Mouse (Mus musculus) olfactory bulb, adult 2 months (tissue): ENCODE measurements around the gene Rnf183. TPM values are rescaled to one million over a fixed set of nuclear protein-coding genes. Genes with fewer than 3 reads are reported as not detected.

Source experiments
- H3K27ac ChIP-seq: fragments of 200-500 bp; 2 replicates; pipeline ENCODE4 v1.5.1; 2012; ENCODE audit warnings: low read depth, low read length; ENCODE audit not compliant: insufficient read depth
- H3K4me1 ChIP-seq: fragments of 200-500 bp; 2 replicates; pipeline ENCODE4 v1.6.1; 2012; ENCODE audit warnings: low read length; ENCODE audit not compliant: control insufficient read depth, insufficient read depth
- H3K4me3 ChIP-seq: fragments of 200-500 bp; 2 replicates; pipeline ENCODE4 v1.5.1; 2012; ENCODE audit warnings: mild to moderate bottlenecking, low read depth, low read length, moderate library complexity; ENCODE audit not compliant: insufficient read depth
- CTCF ChIP-seq: fragments of 200-500 bp; IDR thresholded peaks from 2 replicates; pipeline ENCODE4 v1.5.1; 2012; ENCODE audit warnings: low read depth, mild to moderate bottlenecking, low read length, moderate library complexity; ENCODE audit not compliant: insufficient read depth
- POLR2A ChIP-seq: fragments of 200-500 bp; IDR thresholded peaks from 2 replicates; pipeline ENCODE4 v1.6.1; 2012; ENCODE audit warnings: mild to moderate bottlenecking, low read depth, low read length, moderate library complexity; ENCODE audit not compliant: insufficient read depth
- whole genome bisulfite sequencing: fragments of 180-500 bp; shearing (Covaris S2); methylation state at CpG from one replicate; pipeline ENCODE4 v1.1.7; 2018; 5-methylcytosine and 5-hydroxymethylcytosine counted together
- polyA plus RNA-seq: library from polyadenylated mRNA; stranded (reverse); fragments of >200 nt; gene quantifications from 2 replicates; pipeline ENCODE4 v1.2.4, GENCODE M21; 2012; ENCODE audit warnings: low replicate concordance; ENCODE audit not compliant: missing spikeins, insufficient read depth, insufficient read length

Rnf183 gene
- polyA plus RNA-seq, 1 experiment, result not detected

DNA sequence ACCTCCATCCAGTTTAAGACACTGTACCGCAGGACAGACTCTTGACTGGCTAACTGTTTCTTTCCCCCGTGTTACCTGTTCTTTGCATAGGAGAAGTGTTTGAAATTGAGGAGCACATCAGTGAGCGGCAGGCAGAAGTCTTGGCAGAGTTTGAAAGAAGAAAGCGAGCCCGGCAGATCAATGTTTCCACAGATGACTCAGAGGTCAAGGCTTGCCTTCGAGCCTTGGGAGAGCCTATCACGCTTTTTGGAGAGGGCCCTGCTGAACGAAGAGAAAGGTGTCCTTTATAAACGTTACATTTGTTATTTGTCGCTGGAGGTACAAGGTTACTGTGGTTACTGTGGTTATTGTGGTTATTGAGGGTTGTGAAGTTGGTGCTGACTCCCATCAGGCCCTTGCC lies 23.4 kb downstream of the Rnf183 start:
- Histone ChIP-seq H3K4me1 (no peaks in the 10 kb centered on the region), H3K27ac (no peak overlapping the region), H3K4me3 (no peak overlapping the region)
- no peak for TF ChIP-seq POLR2A
- 93% methylated on average over 10 of the region's 10 CpGs for WGBS

- Histone ChIP-seq H3K4me3 (no peak overlapping the region), H3K4me1 (peaks cover 5% of the 10 kb centered on the region), H3K27ac (no peak overlapping the region)
- no peak for TF ChIP-seq CTCF
- TF ChIP-seq POLR2A, result no peak
- WGBS, result 69% methylated on average over 2 of the region's 2 CpGs
Observed at GRCm38 (mm10) chr4:62410325-62410724, 24.7 kb downstream of the Rnf183 start.

DNA sequence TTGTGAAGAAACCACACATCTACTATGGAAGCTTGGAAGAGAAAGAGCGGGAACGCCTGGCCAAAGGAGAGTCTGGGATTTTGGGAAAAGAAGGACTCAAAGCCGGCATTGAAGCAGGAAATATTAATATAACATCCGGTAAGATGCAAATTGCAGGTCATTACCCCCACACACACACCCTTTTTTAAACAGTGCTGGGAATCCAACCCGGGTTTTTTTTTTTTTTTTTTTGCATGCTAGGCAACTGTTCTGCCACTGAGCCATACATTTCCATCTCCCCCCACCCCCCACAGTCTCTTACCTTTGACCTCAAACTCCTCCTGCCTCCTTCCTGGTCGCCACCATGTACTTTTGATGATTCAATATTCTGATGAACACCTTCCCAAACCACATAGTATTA lies 25.4 kb downstream of the Rnf183 start:
- TF ChIP-seq CTCF (no peak), POLR2A (no peak)
- Histone ChIP-seq H3K4me3 (peak overlapping the region; percentile 94; the same call in 1 of the 2 replicates), H3K4me1 (peaks cover 7% of the 10 kb centered on the region), H3K27ac (no peak overlapping the region)
- 18% methylated on average over 6 of the region's 6 CpGs for WGBS

DNA sequence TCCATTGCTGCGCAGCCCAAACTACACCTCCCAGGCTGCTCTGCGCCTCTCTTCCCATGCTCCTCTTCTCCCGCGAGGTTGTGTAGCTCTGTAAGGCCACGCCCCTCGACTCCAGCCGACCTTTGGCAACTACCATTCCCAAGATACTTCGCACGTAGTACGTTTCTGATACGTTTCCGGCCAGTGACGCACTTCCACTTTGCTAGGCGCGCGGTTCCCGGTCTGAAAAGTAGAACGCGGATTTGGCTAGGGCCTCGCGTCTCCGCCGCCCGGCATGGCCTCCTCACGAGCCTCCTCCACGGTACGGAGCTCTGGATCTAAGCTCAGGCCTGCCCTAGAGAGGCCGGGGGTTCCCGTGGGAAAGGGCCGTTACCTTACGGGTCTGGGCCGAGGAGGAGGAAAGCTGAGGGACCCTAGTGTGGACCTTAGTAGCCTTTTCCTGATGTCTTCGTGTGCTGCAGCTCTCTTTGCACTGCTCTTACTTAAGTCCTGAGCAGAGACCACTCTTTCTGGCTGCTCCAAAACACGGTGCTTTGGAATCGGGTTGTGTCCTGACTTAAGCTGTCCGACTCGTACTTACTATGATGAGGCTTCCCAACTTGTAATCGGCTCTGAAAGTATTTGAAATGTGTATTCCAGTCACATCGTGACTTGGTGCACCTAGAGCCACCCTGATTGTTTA lies 26.3 kb downstream of the Rnf183 start, which contains the start of the genes Cdc26 and Prpf4:
Gene Cdc26, minus strand, starts transcription at position 42 of the 682 bp plus-strand sequence.
Gene Prpf4, plus strand, starts transcription at position 197 of the 682 bp plus-strand sequence.
- TF ChIP-seq POLR2A (peak; percentile 43; the same call in 1 of the 2 replicates), CTCF (no peak)
- Histone ChIP-seq H3K27ac (peak within 1 kb of the TSS; percentile 77), H3K4me1 (peaks cover 10% of the 10 kb centered on the region), H3K4me3 (peak within 1 kb of the TSS; percentile 94)
- under 1% methylated on average over 39 of the region's 39 CpGs for WGBS

DNA sequence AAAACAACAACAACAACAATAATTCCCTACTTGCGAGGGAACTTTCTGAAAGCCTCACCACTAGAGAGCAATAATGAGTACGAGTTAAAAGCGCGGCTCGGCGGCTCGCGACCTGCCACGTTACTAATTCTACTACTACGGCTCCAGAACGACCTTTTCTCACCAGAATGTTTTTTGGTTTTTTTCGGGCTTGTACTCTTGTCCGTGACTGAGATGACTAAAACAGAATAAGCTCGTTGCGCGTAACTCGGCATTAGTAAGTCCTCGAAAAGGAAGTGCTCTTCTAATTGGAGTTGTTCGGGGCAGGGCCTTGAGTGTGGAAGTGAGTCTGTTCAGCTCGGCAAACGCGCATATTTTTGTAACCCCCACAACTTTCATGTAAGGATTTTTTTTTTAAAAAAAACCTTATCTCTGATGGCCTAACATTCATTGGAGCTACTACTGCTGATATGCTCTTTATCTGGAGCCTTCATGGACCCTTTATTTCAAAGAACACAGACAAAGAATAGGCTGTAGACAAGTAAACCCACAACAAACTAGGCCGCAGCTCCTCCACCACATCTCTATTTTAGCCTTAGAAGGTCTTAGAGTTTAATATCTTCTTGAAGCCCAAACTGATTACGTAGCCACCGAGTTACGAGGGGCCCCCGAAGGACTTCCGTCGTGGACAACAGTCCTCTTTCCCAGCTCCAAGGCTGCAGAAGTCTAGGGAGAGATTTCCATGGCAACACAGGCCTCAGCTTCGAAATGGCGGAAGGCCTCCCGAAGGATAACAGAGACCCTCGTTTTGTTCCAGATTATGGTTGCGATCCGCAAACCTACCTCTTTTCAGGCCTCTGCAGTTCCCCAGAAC lies 27.1 kb downstream of the Rnf183 start:
- under 1% methylated on average over 35 of the region's 35 CpGs for WGBS
- Histone ChIP-seq H3K27ac (peak overlapping the region; percentile 37), H3K4me3 (peak overlapping the region; percentile 81), H3K4me1 (peaks cover 10% of the 10 kb centered on the region)
- TF ChIP-seq CTCF (0 out of 2 replicates have a peak, but pooled peaks have one; percentile 33), POLR2A (no peak)

DNA sequence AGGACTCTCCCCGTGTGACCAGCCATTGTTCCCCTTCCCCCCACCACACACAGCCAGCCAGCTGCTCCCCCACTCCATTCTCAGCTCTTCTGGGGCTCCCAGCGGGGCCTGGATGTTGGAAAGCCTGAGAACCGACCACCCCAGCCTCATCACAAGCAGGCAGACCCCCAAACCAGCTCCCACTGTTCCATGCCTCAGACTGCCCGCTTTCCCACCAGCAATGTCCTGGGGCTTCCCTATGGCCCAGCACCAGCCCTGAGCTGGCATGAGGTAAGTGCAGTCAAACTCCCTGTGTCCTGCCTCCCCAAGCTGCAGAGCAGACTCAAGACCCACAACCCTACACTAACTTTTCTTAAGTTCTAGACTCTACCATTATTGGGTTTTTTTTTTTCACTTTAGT lies 28.9 kb downstream of the Rnf183 start:
- no peak for TF ChIP-seq CTCF
- WGBS, result 69% methylated on average over 4 of the region's 4 CpGs
- no peak overlapping the region for H3K4me3 ChIP-seq
- H3K4me1 ChIP-seq, result peaks cover 10% of the 10 kb centered on the region
- H3K27ac ChIP-seq, result no peak overlapping the region

GRCm38 (mm10) chr4:62398956-62399355 lies 36.1 kb downstream of the Rnf183 start:
- TF ChIP-seq POLR2A, result no peak
- TF ChIP-seq CTCF, result no peak
- WGBS, result 75% methylated on average over 3 of the region's 3 CpGs
- Histone ChIP-seq H3K4me1 (no peaks in the 10 kb centered on the region), H3K27ac (no peak overlapping the region), H3K4me3 (no peak overlapping the region)

DNA sequence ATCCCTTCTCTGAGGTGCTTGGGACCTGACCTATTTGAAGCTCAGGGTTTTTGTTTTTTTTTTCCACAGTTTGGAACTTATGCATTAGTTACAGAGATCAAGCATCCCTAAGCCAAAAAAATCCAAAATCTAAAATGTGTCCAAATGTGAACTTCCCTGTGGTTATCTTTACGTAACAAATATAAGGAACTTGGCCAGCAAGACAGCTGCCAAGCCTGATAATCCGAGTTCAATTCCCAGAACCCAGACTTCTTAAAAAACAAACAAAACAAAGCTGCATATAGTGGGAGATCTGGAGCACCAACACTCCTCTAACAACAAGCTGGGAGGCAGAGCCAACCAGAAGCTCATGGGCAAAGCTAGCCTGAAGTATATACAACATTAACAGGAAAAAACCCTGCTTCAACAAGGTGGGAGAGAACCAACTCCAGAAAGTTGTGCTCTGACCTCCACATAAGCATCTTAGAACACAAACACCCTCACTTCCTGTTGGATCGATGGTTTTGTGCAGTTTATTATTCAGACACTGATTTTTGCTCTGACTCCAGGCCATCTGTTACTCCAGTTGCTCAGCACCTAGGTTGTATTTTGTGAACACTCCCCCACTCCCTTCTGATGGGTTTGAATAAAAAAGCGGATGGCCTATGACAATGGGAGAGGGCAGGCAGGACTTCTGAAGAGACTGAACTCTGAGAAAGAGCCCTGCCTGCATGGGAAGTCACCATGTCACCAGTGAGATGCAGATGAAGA lies 37.3 kb downstream of the Rnf183 start:
- 77% methylated on average over 4 of the region's 4 CpGs for WGBS
- TF ChIP-seq CTCF (no peak), POLR2A (no peak)
- H3K4me1 ChIP-seq, result 0 out of 2 replicates have a peak, but pooled peaks cover 2% of the 10 kb centered on the region
- H3K27ac ChIP-seq, result no peak overlapping the region
- H3K4me3 ChIP-seq, result no peak overlapping the region
